Mouse (Mus musculus) heart, embryonic 14.5 days (tissue): ENCODE measurements around the gene Arid5b. TPM values are rescaled to one million over a fixed set of nuclear protein-coding genes. Genes with fewer than 3 reads are reported as not detected.

ENCODE experiments used
- ATAC-seq: fragments of 200-750 bp; cut with Nextera tagmentation; 2 replicates; pipeline ENCODE4 v1.8.0; 2017; ENCODE audit warnings: low read depth, moderate TSS enrichment; ENCODE audit not compliant: insufficient number of reproducible peaks, insufficient read depth, low FRiP score
- H3K27ac ChIP-seq, 2 experiments: fragments of 200-500 bp in 1 of 2; fragments of 300-500 bp in 1 of 2; sonication (generic) in 1 of 2; replicated peaks in 1 of 2; 2 replicates each; pipeline ENCODE4 v1.5.1; 2012 to 2014; ENCODE audit warnings: low read depth in 2 of 2, low read length in 2 of 2, control low read depth in 1 of 2, mild to moderate bottlenecking in 1 of 2, mixed read lengths in 1 of 2; ENCODE audit not compliant: control insufficient read depth in 1 of 2, insufficient read depth in 1 of 2
- H3K27me3 ChIP-seq: fragments of 300-500 bp; sonication (generic); 2 replicates; pipeline ENCODE4 v1.6.1; 2014; ENCODE audit warnings: mild to moderate bottlenecking, low read length, control low read depth; ENCODE audit not compliant: control insufficient read depth, insufficient read depth
- H3K36me3 ChIP-seq: fragments of 300-500 bp; sonication (generic); 2 replicates; pipeline ENCODE4 v1.6.1; 2014; ENCODE audit warnings: mild to moderate bottlenecking, control low read depth, low read length, mixed read lengths; ENCODE audit not compliant: control insufficient read depth, insufficient read depth
- H3K4me1 ChIP-seq, 2 experiments: fragments of 200-500 bp in 1 of 2; fragments of 300-500 bp in 1 of 2; sonication (generic) in 1 of 2; 2 replicates each; pipeline ENCODE4 v1.6.1; 2012 to 2014; ENCODE audit warnings: low read length in 2 of 2, control low read depth in 1 of 2, mixed read lengths in 1 of 2; ENCODE audit not compliant: control insufficient read depth in 2 of 2, insufficient read depth in 2 of 2
- H3K4me2 ChIP-seq: fragments of 300-500 bp; sonication (generic); 2 replicates; pipeline ENCODE4 v1.6.1; 2014; ENCODE audit warnings: mild to moderate bottlenecking, low read length
- H3K4me3 ChIP-seq, 2 experiments: fragments of 200-500 bp in 1 of 2; fragments of 300-500 bp in 1 of 2; sonication (generic) in 1 of 2; 2 replicates each; pipeline ENCODE4 v1.5.1; 2012 to 2014; ENCODE audit warnings: low read length in 2 of 2, mild to moderate bottlenecking in 2 of 2, control low read depth in 1 of 2, low read depth in 1 of 2, moderate library complexity in 1 of 2; ENCODE audit not compliant: control insufficient read depth in 1 of 2, insufficient read depth in 1 of 2
- H3K9ac ChIP-seq: fragments of 300-500 bp; sonication (generic); 2 replicates; pipeline ENCODE4 v1.6.1; 2014; ENCODE audit warnings: mild to moderate bottlenecking, low read length
- H3K9me3 ChIP-seq: fragments of 300-500 bp; sonication (generic); 2 replicates; pipeline ENCODE4 v1.6.1; 2016; ENCODE audit warnings: low read length, control low read depth; ENCODE audit not compliant: control insufficient read depth
- whole genome bisulfite sequencing: fragments of 180-500 bp; shearing (Covaris S2); extraction: QIAGEN DNeasy Blood & Tissue Kit; methylation state at CpG from one replicate; pipeline ENCODE4 v1.1.7; 2014; 5-methylcytosine and 5-hydroxymethylcytosine counted together
- polyA plus RNA-seq: library from polyadenylated mRNA; unstranded; fragments of >200 nt; fragmentation: Nextera tagmentation; extraction: Ambion mirVana; gene quantifications from 2 replicates; pipeline ENCODE4 v1.2.1, GENCODE M21; 2014

Gene Arid5b
- polyA plus RNA-seq, 1 experiment from 2014 or later = 23.0 TPM

GRCm38 (mm10) chr10:68212061-68212915 is 66.3 kb downstream of the Arid5b start:
- ATAC-seq = no peak
- H3K9me3 ChIP-seq = peaks cover 9% of the 10 kb centered on the region
- peaks cover 4 to 19% of the 10 kb centered on the region in 2 experiments for H3K4me1 ChIP-seq
- H3K27me3 ChIP-seq = no peaks in the 10 kb centered on the region
- H3K27ac ChIP-seq = peak overlapping the region in 1 of 2 experiments; percentile 17; a peak in 3 of 4 replicates
- H3K4me3 ChIP-seq = no peak overlapping the region
- 48% methylated on average over 10 of the region's 10 CpGs for WGBS
- 0 out of 2 replicates have a peak overlapping the region, but pooled peaks have one; percentile 11 for H3K4me2 ChIP-seq
- peaks cover 16% of the 10 kb centered on the region for H3K36me3 ChIP-seq
- no peak overlapping the region for H3K9ac ChIP-seq

GRCm38 (mm10) chr10:68211514-68211913 is 67.0 kb downstream of the Arid5b start:
- 48% methylated on average over 2 of the region's 2 CpGs for WGBS
- 0 out of 4 replicates have a peak overlapping the region, but pooled peaks of 1 of the 2 experiments have one; percentile 17 for H3K27ac ChIP-seq

GRCm38 (mm10) chr10:68210025-68210642 is 68.4 kb downstream of the Arid5b start:
- Histone ChIP-seq H3K36me3 (0 out of 2 replicates have a peak, but pooled peaks cover 3% of the 10 kb centered on the region), H3K4me3 (no peak overlapping the region), H3K4me2 (no peak overlapping the region), H3K9me3 (no peaks in the 10 kb centered on the region), H3K9ac (no peak overlapping the region), H3K27ac (no peak overlapping the region), H3K4me1 (peaks cover 4 to 19% of the 10 kb centered on the region in 2 experiments), H3K27me3 (no peaks in the 10 kb centered on the region)
- 79% methylated on average over 12 of the region's 12 CpGs for WGBS
- no peak for ATAC-seq

More at GRCm38 (mm10) chr10:68211514-68211913, 67.0 kb downstream of the Arid5b start:
- H3K4me2 ChIP-seq = no peak overlapping the region
- H3K9me3 ChIP-seq = peaks cover 4% of the 10 kb centered on the region; the same call in 1 of the 2 replicates
- no peak overlapping the region for H3K4me3 ChIP-seq
- H3K4me1 ChIP-seq = peaks cover 4 to 19% of the 10 kb centered on the region in 2 experiments
- no peaks in the 10 kb centered on the region for H3K27me3 ChIP-seq
- peaks cover 12% of the 10 kb centered on the region for H3K36me3 ChIP-seq
- H3K9ac ChIP-seq = no peak overlapping the region
- no peak for ATAC-seq

GRCm38 (mm10) chr10:68208670-68209065 is 69.9 kb downstream of the Arid5b start:
- no peaks in the 10 kb centered on the region for H3K27me3 ChIP-seq
- no peak overlapping the region for H3K9ac ChIP-seq
- H3K4me2 ChIP-seq = no peak overlapping the region
- no peak overlapping the region for H3K27ac ChIP-seq
- no peak overlapping the region for H3K4me3 ChIP-seq
- WGBS = 63% methylated on average over 5 of the region's 5 CpGs
- H3K9me3 ChIP-seq = no peaks in the 10 kb centered on the region
- peaks cover 4 to 19% of the 10 kb centered on the region in 2 experiments for H3K4me1 ChIP-seq
- no peak for ATAC-seq
- H3K36me3 ChIP-seq = 0 out of 2 replicates have a peak, but pooled peaks cover 2% of the 10 kb centered on the region

- no peak overlapping the region for H3K4me2 ChIP-seq
- WGBS = 48% methylated on average over 20 of the region's 20 CpGs
- H3K36me3 ChIP-seq = no peaks in the 10 kb centered on the region
- ATAC-seq = no peak
- H3K9me3 ChIP-seq = no peaks in the 10 kb centered on the region
- no peak overlapping the region; a peak in 1 of 4 replicates for H3K4me3 ChIP-seq
- H3K27me3 ChIP-seq = no peaks in the 10 kb centered on the region
- no peak overlapping the region for H3K9ac ChIP-seq
- H3K4me1 ChIP-seq = peaks cover 4 to 21% of the 10 kb centered on the region in 2 experiments
- no peak overlapping the region; a peak in 1 of 4 replicates for H3K27ac ChIP-seq
Measured at GRCm38 (mm10) chr10:68207803-68208669, 70.5 kb downstream of the Arid5b start.

- Histone ChIP-seq H3K4me2 (no peak overlapping the region), H3K9me3 (no peaks in the 10 kb centered on the region), H3K36me3 (peaks cover 12% of the 10 kb centered on the region), H3K27ac (no peak overlapping the region), H3K9ac (no peak overlapping the region), H3K27me3 (no peaks in the 10 kb centered on the region), H3K4me3 (no peak overlapping the region), H3K4me1 (peaks cover 0 to 9% of the 10 kb centered on the region in 2 experiments; a peak in 1 of 4 replicates)
- WGBS = 79% methylated on average over 6 of the region's 6 CpGs
- no peak for ATAC-seq
Measured at GRCm38 (mm10) chr10:68204391-68204790, 74.1 kb downstream of the Arid5b start.

GRCm38 (mm10) chr10:68203860-68204259 is 74.7 kb downstream of the Arid5b start:
- peaks cover 0 to 9% of the 10 kb centered on the region in 2 experiments; a peak in 1 of 4 replicates for H3K4me1 ChIP-seq
- H3K4me3 ChIP-seq = no peak overlapping the region
- ATAC-seq = no peak
- H3K27ac ChIP-seq = no peak overlapping the region
- peaks cover 15% of the 10 kb centered on the region for H3K36me3 ChIP-seq
- H3K27me3 ChIP-seq = no peaks in the 10 kb centered on the region
- WGBS = 94% methylated on average over 7 of the region's 7 CpGs
- no peaks in the 10 kb centered on the region for H3K9me3 ChIP-seq
- no peak overlapping the region for H3K4me2 ChIP-seq
- H3K9ac ChIP-seq = no peak overlapping the region
